Mouse (Mus musculus) olfactory bulb, adult 2 months (tissue): ENCODE results near the gene Kdr.

Experiments used
- CTCF ChIP-seq: fragments of 200-500 bp; IDR thresholded peaks from 2 replicates; pipeline ENCODE4 v1.5.1; 2012; ENCODE audit warnings: low read depth, mild to moderate bottlenecking, low read length, moderate library complexity; ENCODE audit not compliant: insufficient read depth
- POLR2A ChIP-seq: fragments of 200-500 bp; IDR thresholded peaks from 2 replicates; pipeline ENCODE4 v1.6.1; 2012; ENCODE audit warnings: mild to moderate bottlenecking, low read depth, low read length, moderate library complexity; ENCODE audit not compliant: insufficient read depth

DNA sequence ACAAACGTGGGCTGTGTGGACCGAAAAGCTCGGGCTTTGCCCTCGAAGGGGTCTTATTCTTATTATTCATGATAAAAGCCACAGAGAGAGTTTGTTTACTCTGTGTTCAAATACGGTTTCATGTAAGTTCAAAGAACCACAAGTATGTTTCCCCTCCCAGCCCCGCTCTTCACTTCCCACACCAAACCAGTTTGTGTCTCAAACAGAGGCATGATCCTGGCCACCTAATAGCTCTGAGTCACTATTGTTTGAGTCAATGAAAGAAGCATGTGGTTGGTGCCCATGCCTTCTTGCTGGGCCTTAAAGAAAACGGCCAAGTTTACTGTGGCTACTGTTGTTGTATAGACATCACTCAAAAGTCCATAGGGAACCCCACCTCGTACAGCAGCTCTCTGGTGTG is 43.0 kb downstream of the Kdr start:
- no peak for TF ChIP-seq CTCF
- TF ChIP-seq POLR2A, result no peak
